Mouse (Mus musculus) kidney, embryonic 14.5 days (tissue): ENCODE measurements at regions not wholly inside any gene's neighbourhood (a gene's known extent, or its start where the extent isn't known, plus 50 kb on each side); places are given as distances from the start of the nearest gene placed in this dataset.

Experiments used
- ATAC-seq: fragments of 200-750 bp; cut with Nextera tagmentation; 2 replicates; pipeline ENCODE4 v1.8.0; 2017; ENCODE audit warnings: moderate number of reproducible peaks, mild to moderate bottlenecking, moderate TSS enrichment, moderate library complexity; ENCODE audit not compliant: low FRiP score, low TSS enrichment
- H3K27ac ChIP-seq: fragments of 300-500 bp; sonication (generic); 2 replicates; pipeline ENCODE4 v1.5.1; 2014; ENCODE audit warnings: low read depth, mild to moderate bottlenecking, low read length, moderate library complexity, mixed read lengths
- H3K27me3 ChIP-seq: fragments of 300-500 bp; sonication (generic); 2 replicates; pipeline ENCODE4 v1.6.1; 2014; ENCODE audit warnings: mild to moderate bottlenecking, low read length; ENCODE audit not compliant: control insufficient read depth, insufficient read depth
- H3K36me3 ChIP-seq: fragments of 300-500 bp; sonication (generic); 2 replicates; pipeline ENCODE4 v1.6.1; 2014; ENCODE audit warnings: low read length, mixed read lengths; ENCODE audit not compliant: control insufficient read depth, insufficient read depth
- H3K4me1 ChIP-seq: fragments of 300-500 bp; sonication (generic); 2 replicates; pipeline ENCODE4 v1.6.1; 2014; ENCODE audit warnings: low read length, mixed read lengths; ENCODE audit not compliant: control insufficient read depth, insufficient read depth
- H3K4me2 ChIP-seq: fragments of 300-500 bp; sonication (generic); replicated peaks from 2 replicates; pipeline ENCODE4 v1.6.1; 2014; ENCODE audit warnings: low read depth, mild to moderate bottlenecking, low read length
- H3K4me3 ChIP-seq: fragments of 300-500 bp; sonication (generic); 2 replicates; pipeline ENCODE4 v1.5.1; 2014; ENCODE audit warnings: mild to moderate bottlenecking, low read length
- H3K9ac ChIP-seq: fragments of 300-500 bp; sonication (generic); 2 replicates; pipeline ENCODE4 v1.6.1; 2014; ENCODE audit warnings: low read depth, mild to moderate bottlenecking, low read length, moderate library complexity
- H3K9me3 ChIP-seq: fragments of 300-500 bp; sonication (generic); 2 replicates; pipeline ENCODE4 v1.6.1; 2016; ENCODE audit warnings: low read length; ENCODE audit not compliant: control insufficient read depth
- WGBS: fragments of 180-500 bp; shearing (Covaris S2); extraction: QIAGEN DNeasy Blood & Tissue Kit; methylation state at CpG from one replicate; pipeline ENCODE4 v1.1.7; 2014; 5-methylcytosine and 5-hydroxymethylcytosine counted together

GRCm38 (mm10) chr15:61158041-61158545 lies 235.3 kb upstream of the A1bg start:
- no peaks in the 10 kb centered on the region for H3K9me3 ChIP-seq
- H3K9ac ChIP-seq = peak overlapping the region; percentile 60
- peak; percentile 39; the same call in 1 of the 2 replicates for ATAC-seq
- no peaks in the 10 kb centered on the region for H3K36me3 ChIP-seq
- H3K27me3 ChIP-seq = no peaks in the 10 kb centered on the region
- H3K4me2 ChIP-seq = peak overlapping the region; percentile 67
- peaks cover 11% of the 10 kb centered on the region; the same call in 1 of the 2 replicates for H3K4me1 ChIP-seq
- WGBS = 5% methylated on average over 13 of the region's 13 CpGs
- peak overlapping the region; percentile 38 for H3K4me3 ChIP-seq
- peak overlapping the region; percentile 37; the same call in 1 of the 2 replicates for H3K27ac ChIP-seq

DNA sequence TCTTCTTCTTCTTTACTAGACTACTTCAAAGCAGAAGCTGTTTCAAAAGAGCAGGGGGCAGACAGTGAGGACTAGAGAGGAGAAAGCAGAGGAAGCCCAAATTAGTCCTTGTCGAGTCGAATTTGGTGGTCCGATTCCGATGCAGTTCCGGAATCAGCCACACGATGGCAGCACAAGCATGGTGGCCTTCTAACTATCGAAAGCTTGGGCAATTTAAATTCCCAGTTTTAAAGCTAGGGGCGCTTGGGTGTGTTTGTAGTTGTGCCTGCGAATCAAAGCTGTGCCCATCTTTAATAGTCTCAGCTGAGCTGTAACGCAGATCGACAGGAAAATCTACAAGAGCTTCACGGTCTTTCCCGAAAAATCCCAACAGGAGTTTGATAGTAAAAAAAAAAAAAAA lies 234.7 kb upstream of the A1bg start:
- Histone ChIP-seq H3K36me3 (no peaks in the 10 kb centered on the region), H3K27ac (peak overlapping the region; percentile 37; the same call in 1 of the 2 replicates), H3K9me3 (no peaks in the 10 kb centered on the region), H3K27me3 (no peaks in the 10 kb centered on the region), H3K4me1 (peaks cover 11% of the 10 kb centered on the region; the same call in 1 of the 2 replicates), H3K9ac (peak overlapping the region; percentile 60; the same call in 1 of the 2 replicates), H3K4me3 (peak overlapping the region; percentile 38), H3K4me2 (peak overlapping the region; percentile 67)
- no peak for ATAC-seq
- WGBS = 2% methylated on average over 13 of the region's 13 CpGs

GRCm38 (mm10) chr15:61155530-61155929 lies 232.7 kb upstream of the A1bg start:
- H3K27ac ChIP-seq = no peak overlapping the region
- H3K4me2 ChIP-seq = no peak overlapping the region
- no peaks in the 10 kb centered on the region for H3K36me3 ChIP-seq
- no peaks in the 10 kb centered on the region for H3K9me3 ChIP-seq
- no peaks in the 10 kb centered on the region for H3K27me3 ChIP-seq
- no peak overlapping the region for H3K9ac ChIP-seq
- no peak overlapping the region for H3K4me3 ChIP-seq
- 31% methylated on average over 7 of the region's 7 CpGs for WGBS
- H3K4me1 ChIP-seq = peaks cover 6% of the 10 kb centered on the region; the same call in 1 of the 2 replicates
- ATAC-seq = 0 out of 2 replicates have a peak, but pooled peaks have one; percentile 50

- 74% methylated on average over 12 of the region's 12 CpGs for WGBS
- Histone ChIP-seq H3K4me2 (no peak overlapping the region), H3K27ac (no peak overlapping the region), H3K9me3 (no peaks in the 10 kb centered on the region), H3K4me1 (peaks cover 6% of the 10 kb centered on the region; the same call in 1 of the 2 replicates), H3K36me3 (no peaks in the 10 kb centered on the region), H3K4me3 (no peak overlapping the region), H3K9ac (no peak overlapping the region), H3K27me3 (no peaks in the 10 kb centered on the region)
- ATAC-seq = no peak; the same call in 1 of the 2 replicates
Measured at GRCm38 (mm10) chr15:61154166-61154565, 231.4 kb upstream of the A1bg start.

DNA sequence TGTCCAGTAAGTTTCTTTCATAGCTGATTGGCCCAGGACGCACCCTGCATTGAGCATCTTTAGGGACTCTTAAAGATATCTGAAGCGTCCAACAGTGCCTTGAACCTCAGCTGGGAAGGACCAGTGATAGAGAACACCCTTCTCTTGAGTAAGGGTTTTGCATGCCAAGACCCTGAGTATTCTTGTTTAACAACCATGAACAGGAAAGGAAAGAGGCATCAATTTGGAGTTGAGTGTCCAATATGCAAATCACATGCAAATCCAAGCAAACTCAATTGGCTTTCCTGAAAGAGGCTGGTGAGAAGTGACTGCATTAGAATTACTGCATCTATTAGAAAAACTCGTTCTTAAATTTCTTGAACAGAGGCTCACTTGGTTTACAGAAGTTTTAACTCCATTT lies 220.0 kb upstream of the A1bg start:
- ATAC-seq = no peak
- Histone ChIP-seq H3K9ac (no peak overlapping the region), H3K27ac (no peak overlapping the region), H3K4me3 (no peak overlapping the region), H3K4me1 (no peaks in the 10 kb centered on the region), H3K4me2 (no peak overlapping the region), H3K9me3 (no peaks in the 10 kb centered on the region), H3K36me3 (no peaks in the 10 kb centered on the region), H3K27me3 (no peaks in the 10 kb centered on the region)
- 73% methylated on average over 3 of the region's 3 CpGs for WGBS

DNA sequence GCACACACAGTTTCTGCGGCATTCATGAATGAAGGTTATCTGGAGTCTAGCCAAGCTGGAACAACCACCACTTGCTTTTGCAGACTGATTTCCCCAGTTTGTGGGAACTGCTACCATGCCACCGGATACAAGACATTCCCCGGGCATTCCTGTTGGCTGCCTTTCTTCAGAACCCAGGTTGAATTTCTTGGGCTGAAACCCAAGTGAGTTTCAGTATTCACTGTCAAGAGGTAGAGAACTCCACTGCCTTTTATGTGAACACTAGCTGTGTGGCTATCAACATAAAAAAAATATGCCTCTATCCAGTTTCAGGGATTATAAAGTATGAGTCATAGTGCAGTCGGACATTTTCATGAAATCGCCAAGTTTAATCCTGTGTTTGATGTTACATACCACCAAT lies 216.3 kb upstream of the A1bg start:
- ATAC-seq = no peak
- H3K27ac ChIP-seq = no peak overlapping the region
- no peaks in the 10 kb centered on the region for H3K27me3 ChIP-seq
- H3K36me3 ChIP-seq = no peaks in the 10 kb centered on the region
- no peaks in the 10 kb centered on the region for H3K4me1 ChIP-seq
- H3K4me2 ChIP-seq = no peak overlapping the region
- H3K9me3 ChIP-seq = no peaks in the 10 kb centered on the region
- 83% methylated on average over 5 of the region's 5 CpGs for WGBS
- H3K4me3 ChIP-seq = no peak overlapping the region
- H3K9ac ChIP-seq = no peak overlapping the region

GRCm38 (mm10) chr15:61136781-61137180 lies 214.0 kb upstream of the A1bg start:
- H3K4me1 ChIP-seq = no peaks in the 10 kb centered on the region
- 79% methylated on average over 2 of the region's 2 CpGs for WGBS
- no peaks in the 10 kb centered on the region for H3K27me3 ChIP-seq
- no peaks in the 10 kb centered on the region for H3K36me3 ChIP-seq
- no peak overlapping the region for H3K27ac ChIP-seq
- H3K9me3 ChIP-seq = no peaks in the 10 kb centered on the region
- H3K4me3 ChIP-seq = no peak overlapping the region
- no peak overlapping the region for H3K9ac ChIP-seq
- H3K4me2 ChIP-seq = no peak overlapping the region
- ATAC-seq = no peak

DNA sequence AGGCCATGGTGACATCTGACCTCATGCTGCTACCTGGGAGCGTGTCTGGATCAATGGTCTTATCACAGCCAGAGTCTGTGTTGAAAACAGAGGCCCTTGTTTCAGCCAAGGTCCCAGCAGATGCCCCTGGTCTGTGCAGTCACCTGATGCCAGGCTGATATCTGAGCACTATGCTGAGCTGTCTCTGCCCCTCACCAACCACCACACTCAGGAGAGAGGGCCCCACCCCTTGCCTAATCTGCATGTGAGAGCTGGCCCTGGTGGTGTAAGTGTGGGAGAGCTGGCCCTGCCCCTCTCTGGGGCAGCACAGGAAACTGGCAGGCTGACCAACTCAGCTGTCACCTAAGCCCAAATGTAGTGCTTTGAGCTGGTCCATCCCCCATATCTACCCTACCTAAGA lies 210.5 kb upstream of the A1bg start:
- Histone ChIP-seq H3K36me3 (no peaks in the 10 kb centered on the region), H3K27ac (no peak overlapping the region), H3K27me3 (no peaks in the 10 kb centered on the region), H3K4me3 (no peak overlapping the region), H3K9me3 (no peaks in the 10 kb centered on the region), H3K4me2 (no peak overlapping the region), H3K9ac (no peak overlapping the region), H3K4me1 (no peaks in the 10 kb centered on the region)
- 90% methylated on average over 1 of the region's 1 CpGs for WGBS
- ATAC-seq = 0 out of 2 replicates have a peak, but pooled peaks have one; percentile 52

DNA sequence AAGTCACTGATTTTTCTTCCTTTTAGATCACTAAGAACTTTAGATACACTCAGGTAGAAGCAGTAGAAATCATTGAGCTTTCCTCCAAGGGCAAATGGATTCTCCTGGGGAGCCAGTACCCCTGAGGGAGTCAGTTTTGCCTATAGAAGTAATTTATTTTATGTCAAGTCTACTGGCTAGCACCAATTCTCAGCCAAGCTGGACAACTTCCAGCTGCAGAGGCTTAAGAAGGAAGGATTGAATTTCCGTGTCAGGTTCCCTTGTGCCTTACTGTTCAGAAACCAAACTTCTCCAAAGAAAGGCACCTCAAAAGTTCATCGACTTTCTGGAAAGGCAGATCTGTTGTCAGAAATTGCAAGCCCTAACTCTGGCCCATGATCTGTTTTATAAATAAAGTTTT lies 205.2 kb upstream of the A1bg start:
- Histone ChIP-seq H3K36me3 (no peaks in the 10 kb centered on the region), H3K4me2 (no peak overlapping the region), H3K9me3 (no peaks in the 10 kb centered on the region), H3K27me3 (no peaks in the 10 kb centered on the region), H3K9ac (no peak overlapping the region), H3K4me1 (no peaks in the 10 kb centered on the region), H3K4me3 (no peak overlapping the region), H3K27ac (no peak overlapping the region)
- ATAC-seq = no peak; the same call in 1 of the 2 replicates
- WGBS = 33% methylated on average over 2 of the region's 2 CpGs
